Mouse (Mus musculus): ENCODE data around the gene Map3k1.

Gene Map3k1

DNA sequence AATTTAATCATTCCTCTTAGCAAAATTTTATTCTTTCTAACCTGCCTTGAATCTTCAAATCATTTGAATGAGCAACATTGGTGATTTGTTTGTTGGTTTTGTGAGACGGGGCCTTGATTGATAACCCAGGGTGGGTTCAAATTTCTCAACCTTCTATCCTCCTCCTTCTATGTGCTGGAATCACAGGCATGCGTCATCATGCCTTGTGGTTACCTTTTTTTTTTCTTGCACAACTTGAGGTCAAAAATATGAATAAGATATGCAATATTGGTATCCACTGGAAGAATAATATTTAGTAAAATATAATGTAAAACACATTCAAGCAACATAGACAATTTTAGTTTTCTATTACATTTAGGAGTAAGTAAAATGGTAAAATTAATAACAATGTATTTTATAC, 3.9 kb upstream of the Map3k1 start:
- DNase-seq (ENCODE audit: low spot score in 2 of 2): no peak

GRCm38 (mm10) chr13:111810998-111811628, 2.3 kb upstream of the Map3k1 start:
- DNase-seq (ENCODE audit: low spot score in 2 of 2): no peak

DNA sequence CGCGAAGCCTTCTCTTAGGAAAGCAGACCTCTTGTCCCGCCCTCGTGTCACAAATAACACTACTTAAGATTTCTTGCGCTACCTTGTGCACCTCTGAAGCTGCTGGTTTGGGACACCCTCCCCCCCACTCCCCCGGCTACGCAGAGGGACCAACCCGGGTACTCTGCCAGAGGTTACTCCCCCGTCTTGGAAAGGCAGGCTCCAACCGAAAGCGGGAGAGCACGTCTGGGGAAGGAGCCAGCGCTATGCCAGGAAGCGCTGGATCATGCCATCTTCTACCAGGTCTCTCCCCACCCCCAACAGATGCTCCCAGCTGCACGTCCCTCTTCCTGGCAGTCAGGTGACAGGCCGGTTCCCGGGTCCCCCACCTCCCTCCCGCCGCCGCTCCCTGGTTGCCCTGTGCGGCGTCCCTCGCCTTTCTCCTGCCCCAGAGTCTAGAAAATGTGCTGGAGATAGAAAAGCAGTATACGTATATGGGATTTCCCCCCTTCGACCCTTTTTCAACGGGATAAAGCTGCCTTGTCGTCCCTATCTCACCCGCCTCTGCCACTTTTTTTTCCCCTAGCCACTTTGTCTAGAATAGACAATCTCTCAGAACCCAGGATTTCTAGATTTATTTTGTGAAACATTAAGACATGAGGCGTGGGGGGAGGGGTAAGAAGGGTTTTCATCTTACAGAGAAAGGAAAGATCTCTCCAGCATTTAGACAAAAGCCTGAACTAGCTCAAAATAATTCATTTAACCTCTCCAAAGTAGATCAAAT, 854 bp upstream of the Map3k1 start:
- peak in 1 of 2 experiments; percentile 33 for DNase-seq (ENCODE audit: low spot score in 2 of 2)

DNA sequence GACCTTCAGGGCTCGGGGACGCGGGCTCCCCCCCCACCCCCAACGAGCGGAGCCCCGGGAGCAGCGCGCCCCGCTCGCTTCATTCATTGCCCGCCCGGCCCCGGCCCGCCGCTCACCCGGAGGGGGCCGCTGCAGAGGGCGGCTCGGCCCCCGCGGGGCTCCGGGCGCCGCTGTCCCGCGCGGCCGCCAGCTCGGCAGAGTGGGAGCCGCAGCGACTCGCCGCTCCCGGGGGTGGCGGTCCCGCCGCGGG, 481 bp downstream of the Map3k1 start:
- DNase-seq (ENCODE audit: low spot score in 2 of 2): no peak

DNA sequence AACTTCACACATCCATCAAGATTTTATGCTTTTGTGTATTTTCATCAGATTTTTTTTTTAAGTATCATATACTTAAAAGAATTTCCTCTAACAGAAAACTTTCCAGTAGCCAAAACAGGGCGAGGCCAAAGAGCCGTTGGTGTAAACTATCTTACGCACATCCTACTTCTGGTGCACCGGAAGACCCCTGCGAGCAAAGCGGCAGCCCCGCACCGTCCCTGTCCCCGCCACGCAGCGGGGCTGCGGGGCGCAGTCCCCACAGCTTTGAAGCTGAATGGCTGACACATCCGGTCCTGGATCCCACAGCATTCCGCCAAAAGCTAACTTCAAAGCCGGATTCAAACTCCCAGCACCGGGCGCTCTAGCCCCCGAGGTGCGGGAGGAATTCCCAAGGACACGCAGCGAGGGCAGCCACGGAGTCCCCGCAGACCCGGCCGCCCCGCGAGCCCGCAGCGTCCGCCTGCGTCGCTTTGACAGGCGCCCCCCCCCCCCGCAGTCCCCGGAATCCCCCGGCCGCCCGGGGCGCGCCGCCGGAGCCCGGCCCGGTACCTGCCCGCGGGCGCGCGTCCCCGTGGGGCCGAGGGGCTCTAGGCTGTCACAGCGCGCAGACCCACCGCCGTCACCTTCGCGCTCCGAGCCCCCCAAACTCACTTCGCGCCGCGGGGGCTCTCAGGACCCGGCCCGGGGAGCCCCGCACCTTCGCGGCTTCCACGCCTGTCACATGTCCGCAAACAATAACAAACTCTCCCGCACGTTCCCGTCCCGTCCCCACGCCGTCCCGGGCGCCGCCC, 1.0 kb downstream of the Map3k1 start:
- no peak for DNase-seq (ENCODE audit: low spot score in 2 of 2)

GRCm38 (mm10) chr13:111807105-111807595, 1.6 kb downstream of the Map3k1 start:
- DNase-seq (ENCODE audit: low spot score in 2 of 2): no peak

DNA sequence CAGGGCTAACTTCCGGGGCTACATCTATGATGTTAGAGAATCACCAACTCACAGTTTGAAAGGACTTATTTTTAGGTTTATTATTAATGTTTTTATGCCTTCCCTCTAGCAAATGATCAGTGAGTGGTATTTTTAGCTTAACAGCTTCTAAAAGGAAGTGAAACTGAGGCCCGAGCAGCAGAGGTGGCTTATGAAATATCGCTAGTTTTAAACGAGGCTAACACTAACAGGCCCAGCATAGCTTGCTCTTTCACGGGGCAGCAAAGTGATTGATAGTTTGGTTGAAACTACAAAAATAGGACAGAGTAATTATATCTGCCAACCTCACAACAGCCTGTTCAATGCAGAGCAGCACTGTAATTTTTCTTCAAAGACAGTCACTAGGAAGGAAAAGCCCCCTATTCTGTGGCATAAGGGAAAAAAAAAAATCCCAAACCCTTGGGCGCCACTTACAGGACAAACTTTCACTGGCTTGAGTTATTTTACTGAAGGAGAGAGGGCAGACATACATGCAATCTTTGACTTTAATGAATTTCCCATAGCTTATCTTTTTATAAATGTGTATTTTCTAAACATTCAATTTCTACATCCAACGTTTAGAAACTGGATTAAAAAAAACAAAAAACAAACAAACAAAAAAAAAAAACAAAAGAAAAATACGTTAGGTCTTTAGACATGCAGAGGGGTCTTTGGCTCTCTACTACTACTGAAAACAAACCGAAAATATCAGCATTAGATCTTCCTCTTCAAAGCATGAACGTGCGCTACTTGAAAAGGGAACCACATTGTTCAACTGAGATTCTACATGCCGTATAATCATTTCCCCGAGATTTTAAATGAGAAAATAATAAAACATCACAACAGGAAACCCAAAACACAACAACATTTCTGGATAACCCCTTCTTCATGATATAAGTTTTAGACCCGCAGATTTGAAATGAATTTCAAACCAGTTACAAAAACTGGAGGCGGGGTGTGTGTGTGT, 2.8 kb downstream of the Map3k1 start:
- no peak for DNase-seq (ENCODE audit: low spot score in 2 of 2)

DNA sequence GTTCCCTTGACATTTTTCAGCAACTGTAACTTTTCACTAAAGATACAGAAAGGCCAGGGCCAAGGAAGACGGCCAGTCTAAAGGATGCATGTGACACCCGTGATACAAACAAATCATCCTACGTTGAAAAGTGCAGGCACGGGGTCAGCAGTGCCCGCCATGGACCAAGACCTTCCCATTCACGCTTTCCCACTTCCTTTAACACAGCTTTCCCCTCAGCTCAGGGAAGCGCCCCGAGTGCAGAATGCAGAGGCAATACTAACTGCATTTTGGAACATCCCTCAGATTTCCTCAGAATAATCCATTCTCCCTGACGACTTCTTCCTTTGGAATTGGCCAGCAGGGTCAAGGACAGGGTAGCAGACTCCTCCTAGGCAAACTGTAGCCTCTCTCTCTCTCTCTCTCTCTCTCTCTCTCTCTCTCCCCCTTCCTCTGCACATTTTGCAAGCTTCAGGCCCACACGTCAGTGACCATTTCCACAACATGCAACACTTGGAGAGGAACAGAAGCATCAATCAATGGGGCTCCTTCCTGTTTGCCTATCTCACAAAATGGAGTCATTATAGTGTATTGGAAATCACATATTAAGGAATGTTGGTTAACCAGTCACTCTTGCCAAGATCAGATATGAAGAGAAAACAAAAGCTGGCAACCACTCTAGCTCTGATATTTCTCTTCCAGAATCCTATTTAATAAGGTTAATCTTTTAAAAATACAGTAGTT, 3.7 kb downstream of the Map3k1 start:
- no peak for DNase-seq (ENCODE audit: low spot score in 2 of 2)

- no peak for DNase-seq (ENCODE audit: low spot score in 2 of 2)
Measured at GRCm38 (mm10) chr13:111804189-111804588, 4.6 kb downstream of the Map3k1 start.

- DNase-seq (ENCODE audit: low spot score in 2 of 2): no peak
Measured at GRCm38 (mm10) chr13:111803506-111803905, 5.3 kb downstream of the Map3k1 start.

DNA sequence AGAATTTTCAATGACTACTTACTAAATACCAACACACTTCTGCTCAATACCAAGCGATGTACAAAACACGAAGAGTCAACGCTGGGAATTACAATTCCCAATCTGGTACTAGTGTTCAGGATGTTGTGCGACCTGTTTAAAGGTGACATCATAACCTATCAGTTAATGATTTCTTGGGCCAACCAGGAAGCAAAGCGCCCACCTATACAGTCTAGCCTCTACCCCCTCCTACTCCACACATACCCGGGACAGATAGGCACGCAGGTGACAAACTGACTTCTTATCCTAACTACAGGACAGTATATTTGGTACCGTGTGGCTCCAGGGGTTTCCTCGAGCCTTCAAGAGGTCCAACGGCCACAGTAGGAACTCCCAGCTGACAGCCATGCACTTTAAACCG, 5.9 kb downstream of the Map3k1 start:
- no peak for DNase-seq (ENCODE audit: low spot score in 2 of 2)

GRCm38 (mm10) chr13:111802271-111802665, 6.5 kb downstream of the Map3k1 start:
- no peak for DNase-seq (ENCODE audit: low spot score in 2 of 2)

DNA sequence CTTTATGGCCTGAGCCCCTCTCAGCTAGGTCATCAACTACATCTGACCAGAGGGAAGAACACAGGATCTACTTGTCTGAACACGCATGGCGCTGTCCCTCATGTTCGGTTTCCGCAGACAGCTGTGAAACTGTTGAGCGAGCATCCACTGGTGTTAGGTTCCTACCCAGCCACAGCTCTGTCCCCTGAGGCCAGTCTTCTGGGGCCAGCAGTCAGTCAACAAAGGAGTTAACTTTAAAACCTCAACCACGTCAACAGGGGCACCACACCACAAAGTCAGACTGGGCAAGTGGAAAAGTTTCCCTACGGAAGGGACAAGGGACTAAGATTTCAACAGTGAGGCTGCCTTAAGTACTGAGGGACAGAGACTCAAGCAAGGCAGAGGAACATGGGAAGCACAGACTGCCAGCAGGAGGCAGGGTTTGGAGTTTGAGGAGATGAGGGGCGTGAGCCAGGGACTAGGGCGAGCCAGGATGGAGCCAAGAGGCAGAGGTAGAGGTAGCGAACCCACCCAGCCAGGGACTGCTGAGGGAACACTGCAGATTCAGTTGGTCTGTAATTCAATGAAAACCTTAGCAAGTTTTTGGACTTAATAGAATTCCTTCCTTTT, 7.0 kb downstream of the Map3k1 start:
- DNase-seq (ENCODE audit: low spot score in 2 of 2): no peak

DNA sequence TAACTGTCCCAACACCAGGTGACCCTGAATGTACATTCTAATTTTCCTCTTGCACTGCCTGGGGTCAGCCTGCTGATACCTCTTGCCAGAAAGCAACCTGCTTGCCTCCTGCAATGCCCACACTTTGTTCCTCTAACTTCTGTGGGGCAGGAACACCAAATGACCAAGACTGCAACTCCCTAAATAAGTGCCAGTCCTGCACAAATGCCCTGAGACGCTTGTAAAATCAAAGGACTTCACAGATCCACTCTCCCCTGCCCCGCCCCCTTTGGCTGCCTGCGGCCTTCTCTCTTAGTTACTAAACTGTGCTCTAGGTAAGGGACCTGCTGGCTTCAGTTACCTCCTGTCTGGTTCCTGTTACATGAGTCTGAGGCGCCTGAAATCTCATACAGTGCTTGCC, 7.9 kb downstream of the Map3k1 start:
- DNase-seq (ENCODE audit: low spot score in 2 of 2): no peak

GRCm38 (mm10) chr13:111798044-111798443, 10.7 kb downstream of the Map3k1 start:
- DNase-seq (ENCODE audit: low spot score in 2 of 2): no peak

DNA sequence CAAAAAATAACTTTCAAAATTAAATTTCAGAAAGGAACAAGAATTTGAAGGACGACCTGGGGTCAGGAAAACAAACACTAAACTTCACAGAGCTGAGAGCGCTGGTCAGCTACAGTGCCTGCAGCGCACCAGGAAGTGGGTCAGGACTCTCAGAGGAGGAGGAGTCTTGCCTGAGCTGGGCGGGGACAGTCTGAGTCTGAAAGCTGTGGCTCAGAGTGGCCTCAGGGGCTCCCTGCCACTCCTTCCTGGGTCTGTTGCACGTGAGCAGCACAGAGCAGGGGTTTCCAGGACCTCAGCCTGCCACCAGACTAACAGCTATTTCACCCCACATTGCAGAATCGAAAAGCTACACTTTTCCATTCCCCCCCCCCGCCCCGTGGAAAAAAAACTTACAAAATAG, 11.8 kb downstream of the Map3k1 start:
- no peak for DNase-seq (ENCODE audit: low spot score in 2 of 2)

GRCm38 (mm10) chr13:111796191-111796920, 12.4 kb downstream of the Map3k1 start:
- DNase-seq (ENCODE audit: low spot score in 2 of 2): no peak

- no peak for DNase-seq (ENCODE audit: low spot score in 2 of 2)
Measured at GRCm38 (mm10) chr13:111792975-111793287, 15.9 kb downstream of the Map3k1 start.

- DNase-seq (ENCODE audit: low spot score in 2 of 2): peak in 1 of 2 experiments; percentile 23
Measured at GRCm38 (mm10) chr13:111792130-111792974, 16.4 kb downstream of the Map3k1 start.
